Mouse (Mus musculus) gastrocnemius, postnatal 10 days (tissue): ENCODE measurements around the gene Abhd14a. TPM values are rescaled to one million over a fixed set of nuclear protein-coding genes. Genes with fewer than 3 reads are reported as not detected.

Experiments
- DNase-seq: peaks from one replicate; pipeline ENCODE4 v3.0.0; 2021; ENCODE audit warnings: mixed read lengths
- total RNA-seq, 2 experiments: library from RNA; stranded (reverse); gene quantifications; 2 replicates each; pipeline ENCODE4 v1.2.3; 2021

Abhd14a gene
- total RNA-seq, 2 experiments from 2014 or later: 13.5 to 15.3 TPM

DNA sequence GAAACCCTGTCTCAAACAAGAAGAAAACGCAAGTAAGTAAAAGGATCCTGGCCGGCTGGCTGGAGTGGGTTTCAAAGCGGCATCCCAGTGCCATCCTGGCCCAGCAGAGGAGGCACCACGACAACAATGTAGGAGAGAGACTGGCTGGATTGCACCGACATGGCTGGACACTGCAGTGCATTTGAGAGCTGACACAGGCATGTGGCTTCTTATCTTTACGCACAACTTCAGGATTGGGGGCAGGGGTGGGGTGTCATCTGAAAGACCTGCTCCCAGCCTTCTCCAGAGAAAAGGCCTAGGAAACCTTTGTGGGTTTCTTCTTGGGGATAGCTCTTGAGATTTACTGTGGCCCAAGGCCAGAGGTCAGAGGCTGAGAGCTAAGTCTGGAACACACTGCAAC is 35.7 kb downstream of the Abhd14a start:
- DNase-seq: no peak

DNA sequence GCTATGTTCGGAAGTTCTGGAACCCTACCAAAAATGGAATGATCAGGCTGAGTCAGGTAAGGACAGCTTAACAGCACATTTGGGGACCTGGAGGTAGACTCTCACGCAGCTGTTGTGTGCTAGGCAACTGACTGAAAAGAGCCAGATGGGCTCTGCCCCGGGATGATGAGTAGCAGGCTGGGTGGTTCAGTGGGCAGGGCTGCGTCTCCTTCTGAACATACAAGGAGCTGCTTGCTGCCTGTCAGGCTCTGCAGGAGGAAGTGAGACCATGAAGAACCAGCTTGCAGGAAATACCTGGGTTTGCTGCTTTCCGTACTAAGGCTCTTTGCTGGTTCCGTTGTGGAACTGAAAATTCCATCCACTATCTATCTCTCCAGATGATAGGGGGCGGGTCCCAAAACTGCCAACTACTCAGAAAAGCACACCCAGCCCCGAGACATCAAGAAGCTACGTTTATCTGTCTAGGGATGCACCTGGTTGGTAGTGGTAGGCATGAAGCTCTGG is 36.3 kb downstream of the Abhd14a start:
- no peak for DNase-seq

DNA sequence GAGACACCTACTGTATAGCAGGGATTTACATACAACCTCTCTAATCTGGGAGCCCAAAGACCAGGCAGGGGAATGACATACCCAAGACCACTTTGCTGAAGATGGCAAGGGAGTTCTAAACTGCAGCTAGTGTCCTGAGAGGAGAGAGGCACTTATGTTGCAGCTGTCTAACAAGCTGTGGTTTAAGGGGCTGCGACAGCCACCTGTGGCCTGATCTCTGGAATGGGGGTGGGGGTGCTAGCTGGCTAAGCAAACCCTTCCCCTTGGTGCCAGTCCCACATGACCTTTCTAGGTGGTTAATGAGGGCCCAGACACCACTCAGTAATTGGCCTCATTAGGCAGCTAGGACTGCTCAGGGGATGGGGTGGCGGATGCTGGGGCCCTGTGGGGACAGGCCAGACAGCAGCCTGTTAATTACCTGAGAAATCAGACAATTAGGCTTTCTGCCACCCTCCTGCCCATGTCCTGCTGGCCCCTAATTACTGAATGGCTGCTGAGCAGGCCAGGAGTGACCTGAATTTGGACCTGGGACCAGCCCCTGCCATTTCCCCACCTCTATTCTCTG is 37.3 kb downstream of the Abhd14a start:
- no peak for DNase-seq

GRCm38 (mm10) chr9:106409096-106409495 is 38.4 kb downstream of the Abhd14a start:
- no peak for DNase-seq

GRCm38 (mm10) chr9:106406443-106407078 is 40.9 kb downstream of the Abhd14a start:
- DNase-seq: no peak

DNA sequence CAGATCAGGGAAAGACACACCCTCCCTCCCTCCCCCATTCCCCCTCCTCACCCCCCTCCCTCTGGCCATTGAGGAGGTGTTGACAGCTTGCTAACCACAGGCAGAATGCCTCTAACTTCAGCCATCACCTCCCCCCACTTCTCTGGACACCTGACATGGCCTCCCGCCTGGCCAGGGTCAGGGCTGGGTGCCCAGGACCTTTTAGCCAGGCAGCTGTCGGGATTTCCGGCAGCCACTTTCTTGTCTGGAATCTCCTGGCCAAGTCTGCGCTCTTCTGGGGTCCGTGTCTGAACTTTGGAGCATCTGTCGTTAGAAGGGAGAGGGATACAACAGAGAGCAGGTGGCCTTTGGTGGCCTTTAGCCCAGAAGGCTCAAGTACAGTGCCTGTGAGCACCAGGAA is 42.2 kb downstream of the Abhd14a start:
- peak; percentile 71 for DNase-seq

GRCm38 (mm10) chr9:106402607-106403375 is 44.7 kb downstream of the Abhd14a start:
- no peak for DNase-seq

DNA sequence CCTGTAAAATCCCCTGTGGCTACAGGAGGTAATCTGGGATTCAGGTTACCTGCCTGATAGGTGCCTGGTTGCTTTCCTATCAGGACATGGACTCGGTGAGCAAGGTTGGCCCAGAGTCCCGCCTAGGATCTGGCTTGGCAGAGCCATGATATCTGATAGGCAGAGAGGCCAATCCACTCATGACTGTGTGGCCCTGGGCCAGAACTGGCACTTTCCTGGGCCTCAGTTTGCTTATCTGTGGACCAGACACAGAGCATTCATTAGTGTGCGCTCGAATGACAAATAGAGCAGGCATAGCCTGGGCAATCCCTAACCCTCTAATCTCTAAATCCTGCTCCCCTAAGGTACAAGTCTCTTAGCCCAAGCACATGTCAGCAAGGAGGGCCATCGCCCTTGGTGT is 45.3 kb downstream of the Abhd14a start:
- no peak for DNase-seq

- no peak for DNase-seq
Observed at GRCm38 (mm10) chr9:106399808-106400207, 47.7 kb downstream of the Abhd14a start.

GRCm38 (mm10) chr9:106398667-106399311 is 48.7 kb downstream of the Abhd14a start:
- DNase-seq: no peak

- DNase-seq: no peak
Observed at GRCm38 (mm10) chr9:106397733-106398132, 49.7 kb downstream of the Abhd14a start.

GRCm38 (mm10) chr9:106394649-106395602 is 52.6 kb downstream of the Abhd14a start:
- no peak for DNase-seq

DNA sequence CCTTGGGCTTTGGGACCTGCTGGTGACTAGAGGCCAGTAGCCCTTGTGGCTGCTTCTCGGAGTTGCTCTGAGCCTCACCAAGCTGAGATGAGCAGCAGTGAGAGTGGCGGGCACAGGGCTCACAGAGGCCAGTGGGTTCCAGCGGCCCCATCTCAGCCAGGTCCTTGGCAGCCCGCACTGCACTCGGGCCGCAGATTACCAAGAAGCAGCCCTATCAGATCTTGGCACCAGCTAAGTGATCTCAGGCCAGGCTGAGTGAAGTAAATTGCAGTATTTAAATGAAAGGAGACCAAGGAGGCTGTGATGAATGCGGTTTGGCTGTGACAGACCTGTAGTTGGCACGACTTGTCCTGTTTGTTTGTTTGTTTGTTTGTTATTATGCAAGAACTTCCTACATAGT is 53.9 kb downstream of the Abhd14a start:
- no peak for DNase-seq

DNA sequence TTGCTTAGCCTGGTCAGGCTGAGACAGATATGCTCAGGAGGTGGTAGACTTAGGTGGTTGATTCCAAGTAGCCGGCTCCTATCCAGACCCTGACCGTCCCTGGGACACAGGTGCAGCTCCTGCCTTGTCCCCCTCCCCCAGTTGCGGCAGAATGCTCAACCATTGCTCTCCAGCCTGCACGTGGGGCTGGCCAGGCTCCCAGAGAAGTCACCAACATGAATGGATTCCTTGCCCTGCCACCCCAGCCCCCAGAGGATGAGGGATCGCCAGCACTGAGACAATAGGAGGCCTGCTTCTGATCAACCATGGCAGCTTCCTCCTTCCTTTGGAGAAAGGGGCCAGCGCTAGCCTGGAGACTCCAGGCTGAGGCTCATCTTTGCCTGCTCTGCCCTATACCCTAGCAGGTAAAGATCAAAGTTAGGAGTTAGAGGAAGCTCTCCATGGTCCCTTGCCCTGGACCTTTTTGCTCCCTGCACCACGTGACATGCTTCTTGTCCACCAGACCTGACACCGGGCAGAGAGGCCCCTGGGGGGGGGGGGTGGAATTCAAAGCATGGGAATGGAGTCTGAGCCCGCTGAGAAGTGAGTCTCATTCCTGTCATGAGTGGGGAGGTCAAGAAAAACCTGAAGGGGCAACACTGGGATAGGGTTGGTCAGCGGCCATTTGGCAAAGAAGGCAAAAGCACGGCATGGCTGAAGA is 54.5 kb downstream of the Abhd14a start:
- no peak for DNase-seq

Other genes starting within 250 kb of the Abhd14a start
- 10 to 100 TPM in 1 of 2 experiments, 1 to 10 TPM in 1; 8.0 to 10.0 TPM for gene Ppm1m, start 247.9 kb downstream of the Abhd14a start, total RNA-seq
- gene Twf2, start 244.6 kb downstream of the Abhd14a start, total RNA-seq: 10 to 100 TPM; 57.2 to 70.5 TPM
- under 1 TPM; 0.52 to 0.90 TPM for gene Tlr9, start 225.1 kb downstream of the Abhd14a start, total RNA-seq
- gene Alas1, start 199.0 kb downstream of the Abhd14a start, total RNA-seq: 100 to 1,000 TPM; 152 to 165 TPM
- gene Poc1a, start 166.6 kb downstream of the Abhd14a start, total RNA-seq: 1 to 10 TPM; 3.7 to 5.2 TPM
- gene Dusp7, start 79.0 kb downstream of the Abhd14a start, total RNA-seq: 10 to 100 TPM; 16.0 to 19.9 TPM
- 100 to 1,000 TPM; 456 to 462 TPM for gene Rpl29, start 18.2 kb downstream of the Abhd14a start, total RNA-seq
- 10 to 100 TPM; 12.3 to 12.5 TPM for gene Acy1, start 9.4 kb downstream of the Abhd14a start, total RNA-seq
- 1 to 10 TPM; 6.3 to 7.5 TPM for gene Abhd14b, start 219 bp downstream of the Abhd14a start, total RNA-seq
- gene Pcbp4, start 5.6 kb upstream of the Abhd14a start, total RNA-seq: 10 to 100 TPM; 54.2 to 68.2 TPM
- gene Gpr62, start 18.3 kb upstream of the Abhd14a start, total RNA-seq: under 1 TPM; 0.19 to 0.52 TPM
- 10 to 100 TPM; 17.7 to 19.4 TPM for gene Rrp9, start 28.3 kb upstream of the Abhd14a start, total RNA-seq
- 10 to 100 TPM; 51.6 to 55.7 TPM for gene Parp3, start 29.3 kb upstream of the Abhd14a start, total RNA-seq
- not detected for gene Iqcf1, start 52.3 kb upstream of the Abhd14a start, total RNA-seq
- gene Iqcf5, start 66.9 kb upstream of the Abhd14a start, total RNA-seq: not detected
- not detected for gene Iqcf3, start 114.0 kb upstream of the Abhd14a start, total RNA-seq
- not detected for gene Iqcf4, start 123.3 kb upstream of the Abhd14a start, total RNA-seq
- gene Iqcf6, start 178.9 kb upstream of the Abhd14a start, total RNA-seq: not detected
- gene Grm2, start 208.4 kb upstream of the Abhd14a start, total RNA-seq: under 1 TPM in 1 of 2 experiments, not detected in 1; 0.09 TPM
- gene Tex264, start 238.2 kb upstream of the Abhd14a start, total RNA-seq: 10 to 100 TPM; 18.9 to 21.7 TPM